Mouse (Mus musculus) testis, postnatal 14 days (tissue): Measurements from ENCODE around the gene Sema6c.
"Not testable (repeated sequence)": the region's sequence is repeated elsewhere in the genome, so short reads cannot be mapped to it uniquely, and the experiment has no call there.

Source experiments
- DNase-seq: peaks from one replicate; pipeline ENCODE4 v3.0.0; 2021; ENCODE audit warnings: low spot score

Gene Sema6c

GRCm38 (mm10) chr3:95159987-95160963, at the start of gene Sema6c:
TSS of gene Sema6c (plus strand) at chr3:95160457.
- peak; percentile 90 for DNase-seq

- peak; percentile 93 for DNase-seq
Measured at GRCm38 (mm10) chr3:95110911-95111726, 49.1 kb upstream of the Sema6c start, which contains the start of gene Vps72. TSS of gene Vps72 (plus strand) at chr3:95111022.

GRCm38 (mm10) chr3:95112760-95113159, 47.5 kb upstream of the Sema6c start:
- DNase-seq: no peak

- no peak for DNase-seq
Measured at GRCm38 (mm10) chr3:95117751-95118150, 42.5 kb upstream of the Sema6c start.

GRCm38 (mm10) chr3:95121580-95121979, 38.7 kb upstream of the Sema6c start:
- no peak for DNase-seq

GRCm38 (mm10) chr3:95124246-95124645, 36.0 kb upstream of the Sema6c start, which contains the start of gene Tmod4:
TSS of gene Tmod4 (plus strand) at chr3:95124476.
- DNase-seq: no peak

GRCm38 (mm10) chr3:95124972-95125371, 35.3 kb upstream of the Sema6c start:
- DNase-seq: no peak

GRCm38 (mm10) chr3:95129226-95129651, 31.0 kb upstream of the Sema6c start:
- DNase-seq: no peak

- DNase-seq: no peak
Measured at GRCm38 (mm10) chr3:95130081-95130480, 30.2 kb upstream of the Sema6c start.

- DNase-seq: not testable (repeated sequence)
Measured at GRCm38 (mm10) chr3:95132389-95132788, 27.9 kb upstream of the Sema6c start.

- DNase-seq: no peak
Measured at GRCm38 (mm10) chr3:95133176-95133575, 27.1 kb upstream of the Sema6c start.

- peak; percentile 90 for DNase-seq
Measured at GRCm38 (mm10) chr3:95133680-95134101, 26.6 kb upstream of the Sema6c start, which contains the start of the genes Scnm1 and Lysmd1. TSS of gene Scnm1 (minus strand) at chr3:95134011. TSS of gene Lysmd1 (plus strand) at chr3:95134088.

GRCm38 (mm10) chr3:95134133-95134532, 26.1 kb upstream of the Sema6c start:
- DNase-seq: not testable (repeated sequence)

GRCm38 (mm10) chr3:95135023-95135422, 25.2 kb upstream of the Sema6c start:
- DNase-seq: peak; percentile 67

GRCm38 (mm10) chr3:95135433-95136052, 24.7 kb upstream of the Sema6c start:
- DNase-seq: no peak

GRCm38 (mm10) chr3:95136336-95136735, 23.9 kb upstream of the Sema6c start:
- DNase-seq: no peak

GRCm38 (mm10) chr3:95139586-95140288, 20.5 kb upstream of the Sema6c start:
- peak; percentile 52 for DNase-seq

GRCm38 (mm10) chr3:95140289-95140595, 20.0 kb upstream of the Sema6c start:
- no peak for DNase-seq

GRCm38 (mm10) chr3:95140795-95141194, 19.5 kb upstream of the Sema6c start:
- no peak for DNase-seq

- no peak for DNase-seq
Measured at GRCm38 (mm10) chr3:95141474-95141873, 18.8 kb upstream of the Sema6c start.

- DNase-seq: no peak
Measured at GRCm38 (mm10) chr3:95141952-95142616, 18.2 kb upstream of the Sema6c start, which contains the start of gene Tnfaip8l2. TSS of gene Tnfaip8l2 (minus strand) at chr3:95142360.
